Mouse (Mus musculus): ENCODE data around the gene Rnf43.
A peak's percentile ranks its signal among the peaks of the same experiment; 100 is the strongest.

Gene Rnf43

GRCm38 (mm10) chr11:87715999-87716398 is 53.5 kb downstream of the Rnf43 start:
- DNase-seq, result no peak

DNA sequence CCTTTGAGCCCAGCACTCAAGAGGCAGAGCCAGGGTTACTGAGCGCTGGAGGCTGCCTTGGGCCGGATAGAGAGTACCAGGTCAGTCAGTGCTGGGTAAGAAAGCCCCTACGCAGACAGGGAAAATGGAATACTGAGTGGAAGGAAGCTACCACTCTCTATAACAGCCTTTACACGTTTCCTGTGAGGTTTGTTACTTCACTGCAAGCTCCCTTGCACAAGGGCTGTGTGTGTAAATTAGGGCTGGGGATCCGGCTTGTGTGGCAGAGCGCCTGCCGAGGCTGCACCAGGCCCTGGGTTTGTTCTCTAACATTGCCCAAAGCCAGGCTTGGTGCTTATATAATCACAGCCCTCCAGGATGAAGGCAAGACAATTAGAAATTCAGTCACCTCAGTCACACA is 57.0 kb downstream of the Rnf43 start:
- no peak for DNase-seq

DNA sequence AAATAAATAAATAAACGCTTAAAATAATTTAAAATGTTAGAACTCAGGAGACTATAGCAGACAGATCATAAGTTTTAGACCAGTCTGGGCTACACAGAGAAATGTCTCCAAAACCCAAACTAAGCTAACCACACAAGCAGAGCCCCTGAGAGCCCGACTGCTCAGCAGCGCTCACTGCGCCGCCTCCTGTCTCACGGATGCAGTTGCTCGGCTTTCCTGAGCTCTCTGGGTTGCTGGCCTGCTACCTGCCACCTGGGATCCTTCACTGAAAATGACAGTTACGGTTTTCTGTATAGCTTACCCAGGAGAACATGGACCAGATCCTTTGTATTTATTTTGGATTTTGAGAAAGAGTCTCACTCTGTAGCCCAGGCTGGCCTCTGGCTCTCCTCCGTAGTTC is 57.8 kb downstream of the Rnf43 start:
- no peak for DNase-seq

- no peak for DNase-seq
Observed at GRCm38 (mm10) chr11:87720839-87721238, 58.3 kb downstream of the Rnf43 start.

DNA sequence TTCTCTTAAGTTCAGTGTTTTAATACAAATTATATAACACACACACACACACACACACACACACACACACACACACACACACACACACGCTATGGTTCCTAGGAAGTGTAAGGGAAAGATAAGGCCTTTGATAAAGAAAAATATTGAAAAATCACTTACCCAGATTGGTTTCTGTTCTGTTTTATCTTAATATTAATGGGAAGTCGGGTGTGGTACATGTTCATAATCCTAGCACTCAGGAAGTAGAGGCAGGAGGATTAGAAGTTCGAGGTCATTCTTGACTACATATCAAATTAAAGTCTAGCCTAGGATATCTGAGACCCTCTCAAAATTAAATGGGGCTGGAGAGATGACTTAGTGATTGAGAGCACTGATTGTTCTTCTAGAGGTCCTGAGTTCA is 59.6 kb downstream of the Rnf43 start:
- DNase-seq, result no peak

GRCm38 (mm10) chr11:87722891-87723290 is 60.4 kb downstream of the Rnf43 start:
- DNase-seq, result no peak

DNA sequence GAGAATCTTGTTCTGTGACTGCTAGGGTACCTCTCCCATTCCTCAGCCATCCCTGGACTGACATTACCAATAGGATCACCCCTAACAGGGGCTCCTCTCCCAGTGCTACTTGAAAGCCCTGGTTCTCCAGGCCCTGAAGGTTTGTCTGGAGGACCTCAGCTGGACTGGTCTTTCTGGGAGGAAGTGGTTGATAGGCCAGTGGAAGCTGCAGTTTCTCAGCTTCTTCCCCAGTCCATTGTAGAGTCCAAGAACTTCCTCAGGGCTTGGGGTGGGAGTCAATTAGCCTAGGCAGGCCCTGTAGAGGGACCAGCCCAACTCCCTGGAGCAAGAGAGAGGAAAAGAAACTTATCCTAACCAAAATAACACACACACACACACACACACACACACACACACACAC is 63.0 kb downstream of the Rnf43 start:
- DNase-seq, result no peak

DNA sequence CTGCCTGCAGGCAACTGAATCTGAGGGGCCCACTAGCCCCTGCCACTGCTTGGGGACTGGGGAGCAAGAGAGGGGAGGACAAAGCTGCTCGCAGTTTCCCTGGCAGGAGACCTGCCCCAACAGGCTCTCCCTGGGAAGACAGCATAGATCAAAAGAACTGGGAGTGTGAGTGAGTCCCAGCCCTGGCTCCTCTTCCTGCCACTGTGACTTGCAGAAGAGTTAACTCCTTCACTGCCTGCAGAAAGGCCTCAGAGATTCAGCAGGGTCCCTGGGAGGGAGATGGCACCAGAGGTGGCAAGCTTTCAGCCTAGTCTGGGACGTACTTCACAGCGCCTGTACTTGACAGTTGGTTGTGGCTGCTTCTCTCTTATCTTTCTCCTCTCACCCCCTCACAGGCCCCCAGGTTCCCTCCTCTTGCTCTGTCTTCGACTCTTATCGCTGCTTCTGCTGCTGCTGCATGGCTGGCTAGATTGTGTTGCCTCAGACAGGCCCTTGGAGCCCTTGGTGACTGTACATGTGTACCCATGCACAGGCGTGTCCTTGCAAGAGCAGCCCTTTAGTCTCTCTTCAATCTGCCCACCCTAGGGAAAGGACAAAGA is 63.5 kb downstream of the Rnf43 start:
- DNase-seq, result no peak

- no peak for DNase-seq
Observed at GRCm38 (mm10) chr11:87727021-87727420, 64.5 kb downstream of the Rnf43 start.

- DNase-seq, result no peak
Observed at GRCm38 (mm10) chr11:87727471-87727870, 64.9 kb downstream of the Rnf43 start.

- no peak for DNase-seq
Observed at GRCm38 (mm10) chr11:87728850-87729592, 66.5 kb downstream of the Rnf43 start.

- DNase-seq, result no peak
Observed at GRCm38 (mm10) chr11:87729593-87730185, 67.2 kb downstream of the Rnf43 start.

DNA sequence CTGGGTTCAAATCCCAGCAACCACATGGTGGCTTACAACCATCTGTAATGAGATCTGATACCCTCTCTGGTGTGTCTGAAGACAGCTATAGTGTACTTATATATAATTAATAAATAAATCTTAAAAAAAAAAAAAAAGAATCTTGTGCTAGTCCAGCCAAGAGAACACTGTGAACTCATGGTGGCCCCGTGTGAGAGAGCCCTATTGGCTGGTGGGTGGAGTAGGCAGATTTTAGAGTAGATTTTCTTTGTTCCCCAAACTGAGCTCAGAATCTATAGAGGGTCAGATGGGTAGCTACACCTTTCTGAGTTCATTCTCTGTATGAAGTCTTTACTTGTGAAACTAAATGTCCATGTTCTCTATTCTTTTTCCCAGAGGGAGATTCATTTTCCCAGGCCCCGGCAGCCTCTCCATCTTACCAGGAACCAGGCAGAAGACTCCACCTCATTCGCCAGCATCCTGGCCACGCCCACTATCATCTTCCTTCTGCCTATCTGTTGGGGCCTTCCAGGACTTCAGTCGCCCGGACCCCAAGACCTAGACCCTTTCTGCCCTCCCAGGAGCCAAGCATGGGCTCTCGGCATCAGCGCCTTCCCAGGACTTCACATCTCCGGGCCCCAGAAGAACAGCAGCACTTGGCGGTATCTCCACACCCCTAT is 68.3 kb downstream of the Rnf43 start:
- no peak for DNase-seq

GRCm38 (mm10) chr11:87734346-87734745 is 71.8 kb downstream of the Rnf43 start:
- DNase-seq, result no peak

- DNase-seq, result no peak
Observed at GRCm38 (mm10) chr11:87735691-87736090, 73.2 kb downstream of the Rnf43 start.

- peak; percentile 54 for DNase-seq
Observed at GRCm38 (mm10) chr11:87736647-87737134, 74.2 kb downstream of the Rnf43 start.

DNA sequence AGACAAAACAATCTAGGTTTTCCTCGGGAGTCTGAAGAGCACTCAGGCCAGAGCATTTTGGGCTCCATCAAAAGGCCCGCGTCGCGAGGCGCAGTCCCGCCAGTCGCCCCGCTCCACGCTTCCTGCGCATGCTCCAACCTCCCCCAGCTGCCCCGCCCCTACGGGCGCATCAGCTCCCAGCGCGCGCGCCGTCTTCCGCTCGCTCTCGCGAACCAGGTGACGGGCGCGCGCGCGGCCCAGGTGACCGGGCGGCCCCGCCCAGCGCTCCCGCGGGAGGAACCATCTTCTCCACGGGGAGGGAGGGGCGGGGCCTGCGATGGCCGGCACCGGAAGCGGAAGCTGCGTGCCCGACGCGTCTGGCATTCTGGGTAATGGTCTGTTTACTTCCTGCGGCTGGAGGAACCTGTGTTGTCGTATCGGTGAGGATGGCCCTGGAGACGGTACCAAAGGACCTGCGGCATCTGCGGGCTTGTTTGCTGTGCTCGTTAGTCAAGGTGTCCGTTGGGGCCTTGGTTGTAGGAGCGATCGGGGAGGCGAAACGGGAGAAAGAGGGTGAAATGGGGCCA is 74.7 kb downstream of the Rnf43 start, which contains the start of gene Supt4a:
Gene Supt4a (plus strand): TSS at position 378 of the 566 bp plus-strand sequence.
- peak; percentile 97 for DNase-seq

DNA sequence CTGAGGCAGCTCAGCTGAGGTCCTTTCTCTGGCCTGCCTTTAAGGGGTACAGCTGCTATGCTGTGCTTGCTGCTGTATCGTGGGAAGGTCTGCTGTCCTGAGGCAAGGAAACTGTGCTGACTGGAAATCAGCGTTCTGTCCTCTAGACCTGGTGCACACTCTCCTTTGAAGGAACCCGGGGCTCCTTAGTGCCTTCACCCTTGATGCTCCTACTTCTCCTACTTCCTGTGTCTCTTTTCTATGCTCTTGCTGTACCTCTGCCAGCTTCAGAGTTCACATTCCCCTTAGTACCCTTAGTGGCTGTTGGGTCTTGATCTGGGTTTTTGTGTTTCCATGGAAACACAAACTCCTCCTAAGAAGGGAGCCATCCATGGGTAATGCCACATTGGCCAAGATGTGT is 81.2 kb downstream of the Rnf43 start:
- DNase-seq, result no peak

DNA sequence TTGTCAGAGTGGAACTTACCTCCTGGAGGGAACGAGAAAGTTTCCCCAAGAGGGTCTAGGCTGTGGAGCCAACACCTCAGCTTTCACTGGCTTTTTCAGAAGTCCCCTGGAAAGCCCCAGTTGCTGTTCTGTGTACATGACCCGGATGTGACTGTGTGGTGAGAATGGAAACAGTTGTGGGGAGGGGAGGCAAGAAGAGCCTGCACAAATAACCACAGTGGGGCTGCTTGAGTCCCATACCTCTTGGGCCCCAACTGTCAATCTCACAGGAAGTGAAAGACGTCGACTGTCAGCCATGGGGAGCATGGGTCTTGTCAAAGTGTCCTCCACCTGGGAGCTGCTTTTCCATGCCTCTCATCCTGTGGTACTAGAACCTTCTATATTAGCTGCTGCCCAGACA is 82.4 kb downstream of the Rnf43 start:
- no peak for DNase-seq

DNA sequence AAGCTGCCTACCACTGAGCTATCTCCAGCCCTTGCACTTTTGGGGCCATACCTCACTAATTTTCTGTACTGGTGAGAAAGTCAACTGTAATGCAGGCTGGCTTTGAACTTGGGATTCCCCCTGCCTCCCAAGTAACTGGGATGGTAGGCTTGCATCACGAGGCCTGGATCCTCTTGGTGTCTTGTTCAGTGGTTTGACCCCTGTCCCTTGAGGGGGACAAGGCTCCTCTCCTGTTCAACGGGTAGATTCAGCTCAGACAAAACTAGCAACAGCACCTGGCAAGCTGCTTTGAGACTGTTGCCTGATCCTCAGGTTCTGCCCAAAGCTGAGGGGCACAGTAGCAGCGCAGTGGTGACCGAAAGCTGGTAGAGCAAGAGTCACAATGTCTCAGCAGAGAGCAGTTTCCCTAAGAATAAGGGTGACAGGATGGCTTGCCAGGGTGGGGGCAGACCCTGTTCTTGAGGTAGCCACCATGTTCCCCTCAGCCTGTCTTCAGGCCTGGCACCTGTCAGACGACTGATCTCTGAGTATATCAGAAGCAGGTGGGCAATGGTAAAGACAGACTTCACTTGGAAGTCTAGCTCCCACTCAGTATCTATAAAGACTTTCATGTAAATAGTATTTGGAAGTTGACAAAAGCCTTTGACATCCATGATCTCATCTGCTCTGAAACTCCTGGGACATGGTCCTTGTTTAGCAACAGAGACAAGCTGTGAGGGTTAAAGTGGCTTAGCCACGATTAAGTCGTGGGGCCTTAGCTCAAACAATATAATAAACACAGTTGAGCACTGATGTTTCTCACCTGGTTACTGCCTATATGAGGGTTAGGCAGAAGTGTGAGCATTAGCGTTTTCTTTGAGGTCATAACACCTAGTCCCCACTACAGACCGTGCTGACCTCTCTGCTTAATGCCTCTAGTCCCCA is 83.4 kb downstream of the Rnf43 start:
- no peak for DNase-seq

GRCm38 (mm10) chr11:87747312-87747711 is 84.8 kb downstream of the Rnf43 start:
- DNase-seq, result no peak

DNA sequence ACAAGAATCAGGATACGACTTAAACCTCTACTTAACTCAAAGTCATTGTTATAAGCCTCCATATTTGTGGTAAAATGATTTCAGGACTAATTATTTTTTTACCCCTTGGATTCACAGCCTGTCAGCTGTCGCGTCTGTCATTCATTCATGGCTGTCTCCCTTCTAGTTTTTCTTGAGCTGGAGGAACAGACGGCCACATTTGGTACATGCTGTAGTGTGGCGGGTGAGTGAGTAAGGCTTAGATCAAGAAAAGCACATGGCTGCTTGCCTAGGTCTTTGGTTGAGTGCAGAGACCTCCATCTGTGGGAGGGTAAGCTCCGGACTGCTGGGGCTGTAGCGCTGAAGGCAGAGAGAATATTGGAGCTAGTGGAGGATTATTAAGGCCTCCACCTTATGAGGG is 85.2 kb downstream of the Rnf43 start:
- DNase-seq, result no peak
